Mouse (Mus musculus) retina, postnatal 7 days (tissue): ENCODE measurements at regions not wholly inside any gene's neighbourhood (a gene's known extent, or its start where the extent isn't known, plus 50 kb on each side); places are given as distances from the start of the nearest gene placed in this dataset.

Source experiments
- DNase-seq: peaks from one replicate; pipeline ENCODE4 v3.0.0-alpha.2; 2012; ENCODE audit warnings: low read depth, low spot score

DNA sequence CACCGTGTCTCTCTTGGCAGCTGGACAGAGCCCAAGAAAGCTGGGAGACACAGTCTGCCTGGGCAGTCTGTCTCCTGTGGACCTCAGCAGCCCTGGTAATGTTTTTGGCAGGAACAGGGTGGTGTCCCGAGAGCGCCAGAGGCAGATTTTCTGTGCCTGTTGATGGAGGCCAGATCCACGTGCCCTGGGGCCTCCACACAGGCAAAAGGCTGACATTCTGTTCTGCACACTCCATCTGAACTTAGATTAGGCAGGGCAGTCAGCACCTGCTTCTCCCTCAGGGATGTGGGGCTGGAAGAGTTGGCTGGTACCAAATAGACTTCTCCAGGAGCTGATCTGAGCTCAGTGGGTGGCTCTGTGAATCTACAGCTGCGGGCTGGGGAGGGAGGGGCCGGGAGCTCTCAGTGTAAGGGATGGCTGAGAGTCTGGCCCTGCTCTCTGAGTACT, 83.8 kb downstream of the Gadd45g start:
- DNase-seq: no peak

DNA sequence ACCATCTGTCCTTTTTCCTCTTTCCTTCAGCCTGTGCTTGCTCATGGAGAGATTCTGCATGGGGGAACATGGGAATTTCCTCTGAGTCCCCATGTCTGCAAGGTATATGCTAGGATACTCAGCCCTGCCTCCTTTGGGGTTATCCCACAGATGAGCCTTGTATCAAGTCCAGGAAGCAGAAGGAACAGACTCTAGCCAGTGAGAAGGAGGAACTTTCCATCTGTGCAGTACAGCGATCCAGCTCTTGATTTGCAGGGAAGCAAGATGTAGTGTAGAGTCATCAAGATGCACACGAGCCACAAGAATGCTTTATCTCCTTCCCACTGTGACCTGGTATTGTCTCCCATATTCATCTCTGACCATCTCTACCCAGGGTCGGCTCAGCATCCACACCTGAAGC, 84.5 kb downstream of the Gadd45g start:
- DNase-seq: no peak

DNA sequence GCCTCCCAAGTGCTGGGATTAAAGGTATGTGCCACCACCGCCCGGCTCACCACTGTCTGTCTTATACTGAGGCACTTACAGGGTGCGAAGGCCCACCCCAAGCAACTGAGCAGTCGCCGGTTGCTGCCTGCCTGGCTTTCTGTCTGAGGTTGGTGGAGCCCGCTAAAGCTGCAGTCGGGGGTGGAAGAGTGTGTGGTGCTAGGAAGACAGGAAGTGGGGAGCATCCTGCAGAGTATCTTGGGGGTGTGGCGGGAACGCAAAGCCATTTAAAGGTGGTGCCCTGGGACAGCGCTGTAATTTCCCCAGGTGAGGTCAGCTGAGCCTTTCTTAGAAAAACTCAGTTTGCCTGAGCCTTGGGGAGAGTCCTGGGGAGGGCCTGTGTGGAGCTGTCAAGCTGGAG, 89.3 kb downstream of the Gadd45g start:
- DNase-seq: no peak

DNA sequence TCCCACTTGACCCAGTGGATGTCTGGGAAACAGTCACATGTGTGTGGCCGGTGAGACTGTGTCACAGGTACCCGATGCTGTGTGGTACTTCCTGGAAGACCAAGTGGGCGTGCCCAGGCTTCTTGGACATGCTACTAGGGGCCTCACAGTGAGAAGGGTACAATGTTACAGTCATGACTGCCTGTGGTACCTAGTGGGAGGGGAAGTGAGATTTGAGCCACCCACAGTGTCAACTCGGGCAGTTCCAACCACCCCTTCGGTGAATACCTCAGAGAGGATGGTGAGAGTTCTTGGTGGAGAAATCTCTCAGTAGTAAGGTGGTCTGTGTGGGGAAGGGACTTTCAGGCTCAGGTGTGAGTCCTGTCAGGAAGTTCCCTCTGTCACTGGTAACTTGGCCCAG, 90.0 kb downstream of the Gadd45g start:
- DNase-seq: no peak

DNA sequence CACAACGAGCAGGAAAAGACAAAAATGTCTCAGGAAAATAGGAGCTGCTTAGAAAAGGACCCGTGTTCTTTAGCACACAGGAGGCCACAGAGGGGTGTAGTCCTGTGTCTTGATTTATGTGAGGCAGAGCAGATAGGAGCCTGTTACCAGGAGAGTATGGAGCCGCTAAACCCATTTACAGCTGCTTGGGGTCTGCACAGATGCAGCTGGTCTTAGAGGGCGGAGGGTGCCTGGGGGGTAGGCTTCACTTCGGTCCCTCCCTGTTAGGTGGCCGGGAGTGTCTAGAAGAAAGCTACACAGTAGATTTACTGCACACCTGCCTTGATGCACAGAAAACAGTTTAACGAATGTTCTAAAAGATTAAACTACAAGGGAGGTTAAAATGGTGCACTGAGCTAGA, 91.4 kb downstream of the Gadd45g start:
- DNase-seq: no peak

- no peak for DNase-seq
These were observed 92.8 kb downstream of the Gadd45g start for GRCm38 (mm10) chr13:51939262-51939661.

DNA sequence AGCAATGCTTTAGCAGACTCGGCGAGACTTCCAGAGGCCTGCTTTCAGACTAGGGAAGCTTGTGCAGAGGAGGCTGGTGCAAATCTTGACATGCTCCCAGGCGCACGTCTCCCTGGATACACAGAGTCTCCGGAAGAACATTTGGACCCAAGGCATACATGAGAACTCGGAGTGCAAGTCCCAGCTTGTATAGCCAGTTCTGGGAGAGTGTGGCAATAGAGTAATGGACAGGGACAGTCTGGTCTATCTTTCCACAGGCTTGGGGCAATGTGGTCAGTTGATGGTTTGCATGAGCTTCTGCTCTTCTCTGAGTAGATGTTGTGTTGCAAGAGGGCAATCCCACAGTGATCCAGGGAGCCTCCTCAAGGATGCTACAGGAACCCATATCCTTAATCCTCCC, 93.2 kb downstream of the Gadd45g start:
- DNase-seq: no peak

- DNase-seq: no peak
These were observed 99.7 kb downstream of the Gadd45g start for GRCm38 (mm10) chr13:51946171-51946570.

GRCm38 (mm10) chr13:51948896-51949295, 102.4 kb downstream of the Gadd45g start:
- DNase-seq: no peak

DNA sequence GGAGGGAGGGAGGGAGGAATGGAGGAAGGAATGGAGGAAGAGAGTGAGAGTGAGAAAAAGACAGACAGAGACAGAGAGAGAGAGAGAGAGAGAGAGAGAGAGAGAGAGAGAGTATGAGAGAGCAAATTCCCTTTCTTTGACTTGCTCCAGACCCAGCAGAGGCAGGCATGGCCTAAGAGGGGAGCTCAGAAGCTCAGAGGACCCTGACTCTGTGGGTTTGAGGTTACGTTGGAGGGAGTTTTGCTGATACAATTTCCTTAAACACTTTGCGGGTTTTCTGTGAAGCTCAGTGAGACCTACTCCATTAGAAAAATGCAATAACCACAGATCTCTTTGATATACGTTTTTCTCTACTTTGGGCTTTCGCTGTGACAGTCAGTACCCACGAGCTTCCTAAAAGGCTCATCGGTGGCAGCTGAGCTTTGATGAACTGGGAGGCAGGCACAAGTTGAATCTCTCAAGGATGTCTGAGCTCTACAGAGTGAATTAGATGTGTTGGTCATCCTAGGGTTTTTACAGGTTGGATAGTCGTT, 105.1 kb downstream of the Gadd45g start:
- no peak for DNase-seq

DNA sequence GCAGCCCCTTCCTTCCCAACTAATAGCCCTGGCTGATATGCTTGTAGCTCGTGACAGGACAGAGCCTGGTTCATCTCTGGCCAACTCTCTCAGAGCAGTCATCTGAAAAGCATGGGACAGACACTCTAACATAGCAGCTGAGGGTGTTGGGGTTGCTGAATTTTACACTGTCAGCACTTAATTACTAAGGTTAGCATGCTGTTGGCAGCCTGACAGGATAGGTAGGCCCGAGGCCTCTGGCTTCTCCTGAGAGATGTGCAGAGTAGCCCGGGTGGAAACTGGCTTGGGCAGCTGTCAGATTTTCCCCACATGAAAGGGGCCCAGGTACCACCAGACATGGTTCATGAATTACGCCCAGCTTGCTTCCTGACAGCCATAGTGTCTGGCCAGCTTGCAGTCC, 106.6 kb downstream of the Gadd45g start:
- no peak for DNase-seq

DNA sequence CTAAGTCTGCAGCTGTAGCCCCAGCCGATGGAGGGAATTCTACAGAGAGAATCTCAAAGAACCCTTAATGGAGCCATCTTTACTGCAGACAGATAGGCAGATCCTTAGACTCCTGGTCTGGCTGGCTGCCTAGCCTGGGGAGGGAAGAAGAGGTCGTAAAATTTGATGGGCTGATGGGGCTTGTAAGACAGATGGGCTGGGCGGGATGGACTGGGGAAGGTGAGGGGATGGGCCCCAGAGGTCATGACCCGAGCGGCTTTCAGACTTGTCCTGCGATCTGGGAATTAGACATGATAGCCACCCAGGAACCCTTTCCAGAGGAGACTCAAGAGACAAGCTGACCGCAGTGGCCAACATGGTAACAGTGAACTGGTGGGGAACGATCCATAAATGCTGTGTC, 107.1 kb downstream of the Gadd45g start:
- DNase-seq: no peak

GRCm38 (mm10) chr13:51957101-51957500, 110.6 kb downstream of the Gadd45g start:
- DNase-seq: no peak

DNA sequence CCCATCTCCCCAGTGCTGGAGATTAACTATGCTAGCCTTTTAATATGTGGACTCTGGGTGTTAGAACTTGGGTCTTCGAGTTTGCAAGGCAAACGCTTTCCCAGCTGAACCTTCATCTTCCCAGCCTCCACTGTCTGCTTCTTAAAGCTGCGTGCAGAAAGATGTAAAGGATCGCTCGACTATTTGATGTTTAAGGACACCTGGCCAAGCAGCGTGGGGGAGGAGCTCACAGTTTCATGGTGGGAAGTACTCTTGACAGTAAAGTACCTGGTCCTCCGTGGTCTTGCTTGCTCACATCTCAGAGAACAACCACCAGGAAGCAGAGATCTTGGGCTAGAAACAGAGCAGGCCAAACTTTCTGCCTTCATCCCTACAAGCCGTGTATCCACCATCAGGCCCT, 113.1 kb downstream of the Gadd45g start:
- DNase-seq: no peak

GRCm38 (mm10) chr13:51960262-51960661, 113.8 kb downstream of the Gadd45g start:
- DNase-seq: no peak

DNA sequence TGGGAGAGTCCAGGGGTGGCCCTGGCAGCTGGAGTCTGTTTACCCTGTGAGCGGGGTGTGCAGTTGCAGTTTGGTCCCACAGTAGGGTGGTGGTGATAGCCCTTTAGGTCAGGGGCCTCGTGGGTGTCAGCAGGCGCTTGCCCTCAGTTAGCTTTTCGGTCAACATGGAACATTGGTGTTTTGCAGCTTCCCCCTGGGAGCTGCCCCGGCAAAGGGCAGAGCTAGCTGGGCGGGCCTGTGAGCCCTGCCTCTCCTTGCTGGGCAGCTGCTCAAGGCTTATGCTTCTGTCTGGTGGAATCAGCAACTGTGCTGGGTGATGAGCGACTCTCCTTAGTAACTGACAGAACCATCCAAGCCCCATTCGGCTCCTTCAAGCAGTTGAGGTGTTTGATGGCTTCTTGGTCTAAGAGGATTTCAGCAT, 115.7 kb downstream of the Gadd45g start:
- DNase-seq: no peak

- DNase-seq: no peak
These were observed 116.2 kb downstream of the Gadd45g start for GRCm38 (mm10) chr13:51962676-51963075.

DNA sequence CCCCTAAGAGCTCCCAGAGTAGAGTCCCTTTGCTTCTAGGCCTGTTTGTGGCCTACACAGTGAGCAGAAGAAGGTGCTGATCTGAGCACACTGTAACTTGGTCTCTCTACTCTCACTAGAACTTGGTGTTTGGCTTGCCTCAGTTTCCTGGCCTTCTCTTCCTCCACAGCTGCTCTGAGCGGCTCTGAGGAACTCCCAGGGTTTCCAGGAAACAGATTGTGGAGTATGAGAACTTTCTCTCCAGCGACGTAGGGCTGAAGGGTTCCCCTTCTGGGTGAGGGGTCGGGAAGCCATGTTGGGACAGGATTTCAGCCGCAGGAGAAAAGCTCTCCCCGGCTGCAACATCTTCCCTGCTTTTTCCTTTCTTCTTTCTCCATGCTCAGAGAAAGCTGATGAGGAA, 117.5 kb downstream of the Gadd45g start:
- DNase-seq: no peak

- DNase-seq: no peak
These were observed 117.9 kb downstream of the Gadd45g start for GRCm38 (mm10) chr13:51964416-51964815.

DNA sequence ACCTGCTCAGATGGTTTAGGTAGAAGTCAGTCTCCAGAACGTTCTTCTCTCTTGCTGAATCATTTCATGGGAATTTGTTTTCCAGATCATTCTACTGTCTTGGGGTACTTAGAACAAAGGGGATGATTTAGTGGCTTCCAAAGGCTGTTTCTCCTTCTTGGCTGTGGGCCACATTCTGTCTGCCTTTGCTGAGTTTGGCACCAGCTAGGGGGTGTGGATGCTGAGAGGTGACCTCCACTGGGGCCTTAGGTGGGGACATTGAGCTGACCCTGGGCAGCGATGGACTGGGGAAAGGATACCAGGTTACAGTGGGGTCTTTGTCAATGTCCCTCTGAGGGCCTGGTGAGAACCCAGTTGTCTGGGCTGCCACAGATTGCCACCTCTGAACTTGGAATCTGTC, 118.4 kb downstream of the Gadd45g start:
- no peak for DNase-seq

DNA sequence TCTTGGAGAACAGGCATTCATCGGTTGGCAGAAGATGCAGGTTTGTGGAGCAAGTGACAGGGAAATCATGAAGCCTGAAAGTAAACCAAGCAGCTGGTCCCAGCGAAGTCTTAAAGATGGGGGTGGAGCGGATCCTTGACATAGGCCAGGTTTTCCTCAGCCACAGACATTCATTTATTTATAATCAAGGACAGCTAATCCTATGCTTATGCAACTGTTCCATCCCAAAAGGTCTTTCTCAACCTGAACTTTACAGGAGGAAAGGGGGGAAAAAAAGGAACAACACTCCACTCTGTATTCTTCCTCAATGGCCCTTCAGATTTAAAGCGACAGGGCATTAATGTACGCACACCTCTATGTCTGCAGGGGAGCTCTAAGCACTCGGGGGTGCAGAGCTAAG, 121.6 kb downstream of the Gadd45g start:
- no peak for DNase-seq

DNA sequence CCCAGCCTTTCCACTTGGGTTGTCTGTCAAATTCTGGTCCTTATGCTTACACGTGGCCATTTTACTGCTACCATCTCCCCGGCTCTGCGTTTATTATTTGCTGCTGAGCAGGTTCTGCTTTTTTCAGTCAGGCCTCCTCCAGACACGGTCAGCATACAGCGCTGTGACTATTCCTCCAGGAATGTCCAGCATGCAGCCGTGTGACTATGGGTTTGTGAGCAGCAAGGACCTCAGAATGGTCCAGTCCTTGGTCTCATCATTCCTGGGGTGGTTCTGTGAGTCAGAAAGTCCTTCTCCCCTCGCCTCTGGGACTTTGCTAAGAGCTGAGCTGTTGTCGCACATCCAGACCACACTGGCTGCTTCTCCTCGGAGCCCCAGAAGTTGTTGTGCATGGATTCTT, 122.3 kb downstream of the Gadd45g start:
- no peak for DNase-seq

DNA sequence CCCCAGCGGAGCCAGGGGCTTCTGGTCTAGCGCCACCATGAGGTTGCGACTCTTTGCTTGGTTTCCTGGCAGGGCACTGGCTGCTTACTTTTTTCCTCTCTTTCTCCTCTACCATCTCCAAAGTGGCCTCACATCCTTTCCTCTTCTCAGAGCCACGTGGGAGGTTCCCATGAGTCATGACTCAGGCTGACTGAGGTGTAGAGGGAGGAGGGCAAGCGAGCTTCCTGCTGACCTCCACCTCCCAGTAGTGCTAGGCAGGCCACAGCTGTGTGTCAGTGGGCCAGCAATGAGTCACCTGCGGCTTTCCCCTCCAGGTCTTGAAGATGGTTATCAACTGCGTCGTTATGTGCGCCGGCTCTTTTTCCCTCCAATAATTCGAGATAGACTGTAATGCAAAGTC, 123.6 kb downstream of the Gadd45g start:
- DNase-seq: no peak

- no peak for DNase-seq
These were observed 126.3 kb downstream of the Gadd45g start for GRCm38 (mm10) chr13:51972656-51973310.
